Mouse (Mus musculus) lung, embryonic 14.5 days (tissue): ENCODE data around the gene Coil. TPM values are rescaled to one million over a fixed set of nuclear protein-coding genes. Genes with fewer than 3 reads are reported as not detected.
"Not testable (repeated sequence)": the region's sequence is repeated elsewhere in the genome, so short reads cannot be mapped to it uniquely, and the experiment has no call there.

Source experiments
- ATAC-seq: fragments of 200-750 bp; cut with Nextera tagmentation; 2 replicates; pipeline ENCODE4 v1.8.0; 2017; ENCODE audit warnings: mild to moderate bottlenecking, moderate TSS enrichment, moderate library complexity; ENCODE audit not compliant: insufficient read depth
- DNase-seq: peaks from one replicate; pipeline ENCODE4 v3.0.0-alpha.2; 2015
- H3K27ac ChIP-seq: fragments of 300-500 bp; sonication (generic); 2 replicates; pipeline ENCODE4 v1.5.1; 2014; ENCODE audit warnings: low read depth, mild to moderate bottlenecking, moderate library complexity
- H3K27me3 ChIP-seq: fragments of 300-500 bp; sonication (generic); 2 replicates; pipeline ENCODE4 v1.6.1; 2014; ENCODE audit warnings: low read length, control low read depth; ENCODE audit not compliant: insufficient read depth
- H3K36me3 ChIP-seq: fragments of 300-500 bp; sonication (generic); 2 replicates; pipeline ENCODE4 v1.6.1; 2014; ENCODE audit warnings: control low read depth; ENCODE audit not compliant: insufficient read depth
- H3K4me1 ChIP-seq: fragments of 300-500 bp; sonication (generic); 2 replicates; pipeline ENCODE4 v1.6.1; 2014; ENCODE audit warnings: antibody characterized with exemption, control low read depth; ENCODE audit not compliant: insufficient read depth
- H3K4me2 ChIP-seq: fragments of 300-500 bp; sonication (generic); 2 replicates; pipeline ENCODE4 v1.6.1; 2014; ENCODE audit warnings: mild to moderate bottlenecking
- H3K4me3 ChIP-seq: fragments of 300-500 bp; sonication (generic); 2 replicates; pipeline ENCODE4 v1.5.1; 2014; ENCODE audit warnings: low read depth, low read length
- H3K9ac ChIP-seq: fragments of 300-500 bp; sonication (generic); 2 replicates; pipeline ENCODE4 v1.6.1; 2014
- H3K9me3 ChIP-seq: fragments of 300-500 bp; sonication (generic); 2 replicates; pipeline ENCODE4 v1.6.1; 2016; ENCODE audit warnings: low read depth, low read length, control low read depth
- CTCF ChIP-seq: IDR thresholded peaks from 2 replicates; pipeline ENCODE4 v1.5.1; 2016; ENCODE audit warnings: antibody characterized with exemption, low read depth
- WGBS: fragments of 180-500 bp; shearing (Covaris S2); extraction: QIAGEN DNeasy Blood & Tissue Kit; methylation state at CpG from one replicate; pipeline ENCODE4 v1.1.7; 2014; 5-methylcytosine and 5-hydroxymethylcytosine counted together
- polyA plus RNA-seq: library from polyadenylated mRNA; unstranded; fragments of >200 nt; fragmentation: Nextera tagmentation; extraction: Ambion mirVana; gene quantifications from 2 replicates; pipeline ENCODE4 v1.2.1, GENCODE M21; 2014

Gene Coil
- polyA plus RNA-seq, 1 experiment from 2014 or later, result 12.2 TPM

DNA sequence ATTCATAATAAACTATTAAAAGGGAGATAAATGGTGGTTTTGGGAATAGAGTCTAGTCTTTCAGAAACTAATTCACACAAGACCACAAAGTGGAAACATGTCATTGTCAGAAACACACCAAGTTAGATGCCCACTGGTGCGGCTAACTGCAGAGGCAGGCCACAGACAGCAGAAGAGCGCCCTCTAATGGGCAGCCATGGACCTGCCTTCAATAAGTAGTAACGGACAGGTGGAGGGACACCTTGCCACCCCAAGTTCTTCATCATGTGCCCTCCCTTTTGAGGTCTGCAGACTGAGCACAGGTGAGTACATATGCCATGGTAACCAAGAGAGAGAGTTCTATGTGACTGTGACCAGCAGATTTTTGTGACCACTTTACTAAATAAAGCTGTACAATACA, 69.3 kb downstream of the Coil start:
- no peak overlapping the region for H3K27ac ChIP-seq
- DNase-seq (peak; percentile 71), ATAC-seq (no peak)
- no peak overlapping the region for H3K4me2 ChIP-seq
- H3K27me3 ChIP-seq, result no peaks in the 10 kb centered on the region
- no peaks in the 10 kb centered on the region for H3K4me1 ChIP-seq
- TF ChIP-seq CTCF, result peak; percentile 75
- H3K9me3 ChIP-seq, result no peaks in the 10 kb centered on the region
- 25% methylated on average over 3 of the region's 3 CpGs for WGBS
- no peak overlapping the region for H3K9ac ChIP-seq
- no peak overlapping the region for H3K4me3 ChIP-seq
- H3K36me3 ChIP-seq, result peaks cover 50% of the 10 kb centered on the region

GRCm38 (mm10) chr11:89041073-89041472, 71.0 kb downstream of the Coil start:
- H3K9me3 ChIP-seq, H3K9ac ChIP-seq, ATAC-seq, H3K27ac ChIP-seq, H3K4me2 ChIP-seq, H3K27me3 ChIP-seq, H3K4me1 ChIP-seq, H3K4me3 ChIP-seq, DNase-seq: not testable (repeated sequence)
- H3K36me3 ChIP-seq, result peaks cover 68% of the 10 kb centered on the region
- 88% methylated on average over 6 of the region's 7 CpGs for WGBS

Other genes starting within 250 kb of the Coil start
- 18.8 and 20.6 TPM in 2 replicates for gene Akap1, start 105.7 kb upstream of the Coil start, polyA plus RNA-seq
- 83.4 and 83.6 TPM in 2 replicates for gene Scpep1, start 14.8 kb upstream of the Coil start, polyA plus RNA-seq
- gene Elobl, start 3.3 kb upstream of the Coil start, polyA plus RNA-seq, result not detected in 2 replicates
- 13.4 and 13.8 TPM in 2 replicates for gene Trim25, start 29.1 kb downstream of the Coil start, polyA plus RNA-seq
- 5.5 and 5.8 TPM in 2 replicates for gene Dgke, start 96.6 kb downstream of the Coil start, polyA plus RNA-seq
- gene Gm525, start 103.6 kb downstream of the Coil start, polyA plus RNA-seq, result 0.38 TPM in 1 of 2 replicates, not detected in the other